Mouse (Mus musculus): Measurements from ENCODE around the gene Togaram2. TPM values are rescaled to one million over a fixed set of nuclear protein-coding genes. Genes with fewer than 3 reads are reported as not detected.
"Not testable (repeated sequence)": the region's sequence is repeated elsewhere in the genome, so short reads cannot be mapped to it uniquely, and the experiment has no call there.

The Togaram2 gene
- polyA plus RNA-seq, 1 experiment, result 0.51 TPM

DNA sequence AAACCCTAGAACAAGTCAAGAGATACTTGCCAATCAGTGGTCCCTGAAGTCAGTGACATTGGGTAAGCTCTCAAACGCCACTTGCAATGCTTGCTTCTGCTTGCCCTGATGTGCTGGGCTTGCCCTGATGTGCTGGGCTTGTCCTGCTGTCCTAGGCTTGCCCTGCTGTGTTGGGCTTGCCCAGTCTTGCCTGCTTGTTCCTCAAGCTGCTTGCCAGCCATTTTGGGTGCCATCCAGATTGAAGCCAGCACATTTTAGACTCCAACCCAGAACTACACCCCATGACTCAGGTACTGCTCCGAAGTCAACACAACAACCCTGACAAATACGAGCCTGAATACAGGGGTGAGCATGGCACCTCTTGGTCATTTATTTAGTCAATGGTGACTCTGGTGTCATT, 69.1 kb downstream of the Togaram2 start:
- no peak for DNase-seq
- Histone ChIP-seq H3K4me1 (replicated peaks; ENCODE audit: control insufficient read depth, insufficient read depth, low read length) (no peaks in the 10 kb centered on the region), H3K4me3 (ENCODE audit: control insufficient read depth, insufficient read depth, low read length) (no peak overlapping the region), H3K27ac (ENCODE audit: control insufficient read depth, insufficient read depth, low read length) (no peak overlapping the region), H3K36me3 (ENCODE audit: control insufficient read depth, insufficient read depth, low read length) (no peaks in the 10 kb centered on the region), H3K27me3 (ENCODE audit: control insufficient read depth, insufficient read depth, low read length) (no peaks in the 10 kb centered on the region)
- 84% methylated on average over 3 of the region's 3 CpGs for WGBS
- TF ChIP-seq CTCF (IDR thresholded peaks at IDR 0.05; ENCODE audit: borderline replicate concordance, control insufficient read depth, extremely low read depth, insufficient read depth, low read length, poor library complexity) (no peak), POLR2A (IDR thresholded peaks at IDR 0.05; ENCODE audit: control insufficient read depth, extremely low read depth, insufficient read depth, low read length, poor library complexity) (no peak)

DNA sequence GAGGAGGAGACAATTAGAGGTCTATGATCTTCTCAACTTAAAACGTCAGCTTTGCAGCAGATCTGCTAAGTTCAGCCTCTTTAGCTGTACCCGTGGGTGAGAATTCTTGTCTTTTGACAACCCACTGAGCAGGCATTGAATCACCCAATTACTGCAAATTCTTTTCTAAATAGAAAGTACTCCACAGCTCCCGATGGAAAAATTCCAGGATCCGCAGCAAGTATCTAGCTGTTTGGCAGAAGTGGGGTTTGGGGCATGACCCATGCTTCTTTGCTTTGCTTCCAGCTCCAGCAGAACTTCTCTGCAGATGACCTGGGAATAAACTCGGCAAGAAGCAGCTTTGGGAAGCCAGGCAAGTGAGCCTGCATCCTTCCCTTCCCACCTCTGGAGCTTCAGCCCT, 69.9 kb downstream of the Togaram2 start:
- H3K36me3 ChIP-seq (ENCODE audit: control insufficient read depth, insufficient read depth, low read length), result no peaks in the 10 kb centered on the region
- H3K27ac ChIP-seq (ENCODE audit: control insufficient read depth, insufficient read depth, low read length), result no peak overlapping the region
- H3K4me1 ChIP-seq (replicated peaks; ENCODE audit: control insufficient read depth, insufficient read depth, low read length), result no peaks in the 10 kb centered on the region
- no peak for DNase-seq
- no peak for TF ChIP-seq POLR2A (IDR thresholded peaks at IDR 0.05; ENCODE audit: control insufficient read depth, extremely low read depth, insufficient read depth, low read length, poor library complexity)
- TF ChIP-seq CTCF (IDR thresholded peaks at IDR 0.05; ENCODE audit: borderline replicate concordance, control insufficient read depth, extremely low read depth, insufficient read depth, low read length, poor library complexity), result no peak
- no peak overlapping the region for H3K4me3 ChIP-seq (ENCODE audit: control insufficient read depth, insufficient read depth, low read length)
- no peaks in the 10 kb centered on the region for H3K27me3 ChIP-seq (ENCODE audit: control insufficient read depth, insufficient read depth, low read length)
- 80% methylated on average over 5 of the region's 5 CpGs for WGBS

DNA sequence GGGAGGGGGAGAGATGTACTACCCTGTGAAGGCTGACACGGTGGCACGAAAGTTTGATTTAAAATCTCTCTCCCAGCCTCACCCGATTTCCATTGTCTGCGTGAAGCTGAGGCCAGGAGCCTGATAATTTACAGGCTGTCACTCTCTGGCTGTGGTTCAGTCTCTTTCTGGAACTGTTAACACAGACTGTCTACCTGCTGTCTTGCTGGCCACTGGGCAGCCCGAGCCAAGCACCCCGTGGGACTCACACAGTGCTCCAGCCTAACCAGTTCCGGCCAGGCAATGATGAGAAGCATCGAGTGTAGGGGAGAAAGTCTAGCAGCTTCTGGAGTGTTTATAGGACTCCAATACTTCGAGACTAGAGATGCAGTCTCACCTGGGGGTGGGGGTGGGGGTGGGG, 73.1 kb downstream of the Togaram2 start:
- TF ChIP-seq POLR2A (IDR thresholded peaks at IDR 0.05; ENCODE audit: control insufficient read depth, extremely low read depth, insufficient read depth, low read length, poor library complexity) (no peak), CTCF (IDR thresholded peaks at IDR 0.05; ENCODE audit: borderline replicate concordance, control insufficient read depth, extremely low read depth, insufficient read depth, low read length, poor library complexity) (no peak)
- Histone ChIP-seq H3K27me3 (ENCODE audit: control insufficient read depth, insufficient read depth, low read length) (no peaks in the 10 kb centered on the region), H3K27ac (ENCODE audit: control insufficient read depth, insufficient read depth, low read length) (no peak overlapping the region), H3K4me3 (ENCODE audit: control insufficient read depth, insufficient read depth, low read length) (no peak overlapping the region), H3K36me3 (ENCODE audit: control insufficient read depth, insufficient read depth, low read length) (no peaks in the 10 kb centered on the region), H3K4me1 (replicated peaks; ENCODE audit: control insufficient read depth, insufficient read depth, low read length) (no peaks in the 10 kb centered on the region)
- DNase-seq, result no peak
- 77% methylated on average over 9 of the region's 9 CpGs for WGBS

DNA sequence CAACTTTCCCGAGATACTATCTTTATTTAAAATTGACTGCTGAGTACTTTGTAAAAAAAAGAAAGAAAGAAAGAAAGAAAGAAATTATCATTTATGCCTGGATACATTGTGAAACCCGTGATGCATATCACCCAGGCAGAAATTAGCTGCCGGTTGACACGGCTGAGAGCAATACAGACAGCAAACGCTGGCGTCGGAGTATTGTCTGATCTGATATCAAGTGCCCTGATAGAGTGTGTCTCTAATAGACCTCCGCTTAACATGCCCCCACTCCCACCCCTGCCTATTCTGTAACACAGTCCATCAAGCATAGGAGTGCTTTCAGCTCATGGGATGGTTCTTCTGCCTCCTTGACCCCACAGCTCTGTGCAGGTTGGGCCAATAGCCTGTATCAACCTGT, 74.5 kb downstream of the Togaram2 start:
- no peak for DNase-seq
- WGBS, result 93% methylated on average over 8 of the region's 8 CpGs
- no peak for TF ChIP-seq POLR2A (IDR thresholded peaks at IDR 0.05; ENCODE audit: control insufficient read depth, extremely low read depth, insufficient read depth, low read length, poor library complexity)
- TF ChIP-seq CTCF (IDR thresholded peaks at IDR 0.05; ENCODE audit: borderline replicate concordance, control insufficient read depth, extremely low read depth, insufficient read depth, low read length, poor library complexity), result no peak
- Histone ChIP-seq H3K4me3 (ENCODE audit: control insufficient read depth, insufficient read depth, low read length) (no peak overlapping the region), H3K36me3 (ENCODE audit: control insufficient read depth, insufficient read depth, low read length) (no peaks in the 10 kb centered on the region), H3K27ac (ENCODE audit: control insufficient read depth, insufficient read depth, low read length) (no peak overlapping the region; the same call in 1 of the 2 replicates), H3K27me3 (ENCODE audit: control insufficient read depth, insufficient read depth, low read length) (no peaks in the 10 kb centered on the region), H3K4me1 (replicated peaks; ENCODE audit: control insufficient read depth, insufficient read depth, low read length) (no peaks in the 10 kb centered on the region)

DNA sequence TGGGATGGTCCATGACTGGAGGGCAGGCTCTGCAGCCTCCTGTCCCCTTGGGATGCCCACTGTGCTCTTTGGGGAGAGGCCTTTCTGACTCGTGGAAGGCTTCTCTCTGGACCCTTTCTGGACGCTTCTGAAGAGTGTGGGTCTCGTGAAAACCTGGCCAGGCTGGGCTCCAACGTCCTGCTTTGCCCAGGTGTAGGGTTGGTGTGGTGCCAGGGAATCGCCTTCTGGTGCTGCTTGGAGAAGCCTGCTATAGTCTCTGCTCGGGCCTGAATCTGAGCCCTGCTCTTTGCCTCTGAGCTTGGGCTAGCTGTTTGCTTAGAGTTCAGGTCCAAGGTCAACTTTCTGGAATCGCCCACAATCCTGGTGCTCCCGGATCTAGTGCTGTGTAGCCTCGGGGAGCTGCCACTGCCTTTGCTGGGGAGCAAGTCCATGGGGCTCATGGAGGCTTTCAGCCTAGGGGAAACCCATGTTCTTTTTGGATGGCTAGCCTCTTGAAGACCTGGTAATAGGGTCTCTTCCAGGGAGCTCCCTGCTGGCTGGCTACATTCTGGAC, 76.6 kb downstream of the Togaram2 start:
- Histone ChIP-seq H3K27me3 (ENCODE audit: control insufficient read depth, insufficient read depth, low read length) (no peaks in the 10 kb centered on the region), H3K4me3 (ENCODE audit: control insufficient read depth, insufficient read depth, low read length) (no peak overlapping the region), H3K4me1 (replicated peaks; ENCODE audit: control insufficient read depth, insufficient read depth, low read length) (no peaks in the 10 kb centered on the region), H3K27ac (ENCODE audit: control insufficient read depth, insufficient read depth, low read length) (no peak overlapping the region), H3K36me3 (ENCODE audit: control insufficient read depth, insufficient read depth, low read length) (no peaks in the 10 kb centered on the region)
- no peak for DNase-seq
- TF ChIP-seq CTCF (IDR thresholded peaks at IDR 0.05; ENCODE audit: borderline replicate concordance, control insufficient read depth, extremely low read depth, insufficient read depth, low read length, poor library complexity) (no peak), POLR2A (IDR thresholded peaks at IDR 0.05; ENCODE audit: control insufficient read depth, extremely low read depth, insufficient read depth, low read length, poor library complexity) (no peak)
- WGBS, result 90% methylated on average over 9 of the region's 9 CpGs

DNA sequence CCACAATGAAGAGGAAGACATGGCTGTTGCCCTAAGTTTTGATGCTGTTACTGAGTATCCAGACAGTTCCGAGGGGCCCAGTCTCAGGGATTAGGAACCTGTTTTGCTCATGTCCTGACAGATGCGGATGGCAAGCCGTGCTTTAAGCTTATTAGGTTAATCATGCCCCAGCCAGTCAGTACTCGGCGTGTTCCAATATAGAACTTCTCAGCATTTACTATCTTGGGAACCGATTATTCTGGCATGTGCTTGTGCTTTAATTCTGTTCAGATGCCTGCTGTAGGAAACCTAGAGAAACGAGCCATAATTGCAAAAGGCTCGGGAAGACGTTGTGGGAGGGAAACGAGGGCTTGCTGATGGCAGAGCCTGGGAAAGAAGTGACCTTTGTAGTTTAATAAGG, 79.8 kb downstream of the Togaram2 start, which contains the start of gene Pcare:
Gene Pcare (minus strand): TSS at position 64 of the 400 bp plus-strand sequence.
- WGBS, result 88% methylated on average over 10 of the region's 10 CpGs
- Histone ChIP-seq H3K4me3 (ENCODE audit: control insufficient read depth, insufficient read depth, low read length) (no peak within 1 kb of the TSS), H3K27me3 (ENCODE audit: control insufficient read depth, insufficient read depth, low read length) (no peaks in the 10 kb centered on the region), H3K36me3 (ENCODE audit: control insufficient read depth, insufficient read depth, low read length) (no peaks in the 10 kb centered on the region), H3K27ac (ENCODE audit: control insufficient read depth, insufficient read depth, low read length) (no peak within 1 kb of the TSS), H3K4me1 (replicated peaks; ENCODE audit: control insufficient read depth, insufficient read depth, low read length) (no peaks in the 10 kb centered on the region)
- no peak for DNase-seq
- TF ChIP-seq POLR2A (IDR thresholded peaks at IDR 0.05; ENCODE audit: control insufficient read depth, extremely low read depth, insufficient read depth, low read length, poor library complexity) (no peak), CTCF (IDR thresholded peaks at IDR 0.05; ENCODE audit: borderline replicate concordance, control insufficient read depth, extremely low read depth, insufficient read depth, low read length, poor library complexity) (no peak)

DNA sequence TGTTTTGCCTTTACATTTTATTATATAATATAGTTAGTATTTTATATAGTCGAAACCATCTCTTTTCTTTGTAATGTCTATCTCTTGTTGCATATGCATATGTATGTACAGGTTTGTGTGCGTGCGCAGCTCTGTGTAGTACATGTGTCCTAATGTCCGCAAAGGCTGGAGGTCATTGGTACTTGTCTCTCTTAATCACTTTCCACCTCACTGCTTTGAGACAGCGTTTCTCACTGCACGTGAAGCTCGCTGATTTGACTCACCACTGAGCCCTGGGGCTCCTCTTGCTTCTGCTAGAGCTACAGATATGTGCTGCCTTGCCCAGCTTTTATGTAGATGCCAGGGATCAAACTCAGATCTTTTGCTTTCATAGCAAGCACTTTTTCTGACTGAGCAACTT, 87.5 kb downstream of the Togaram2 start:
- TF ChIP-seq POLR2A (IDR thresholded peaks at IDR 0.05; ENCODE audit: control insufficient read depth, extremely low read depth, insufficient read depth, low read length, poor library complexity) (no peak), CTCF (IDR thresholded peaks at IDR 0.05; ENCODE audit: borderline replicate concordance, control insufficient read depth, extremely low read depth, insufficient read depth, low read length, poor library complexity) (no peak)
- no peak overlapping the region for H3K4me3 ChIP-seq (ENCODE audit: control insufficient read depth, insufficient read depth, low read length)
- 92% methylated on average over 7 of the region's 7 CpGs for whole genome bisulfite sequencing
- H3K4me1 ChIP-seq (replicated peaks; ENCODE audit: control insufficient read depth, insufficient read depth, low read length), result no peaks in the 10 kb centered on the region
- no peaks in the 10 kb centered on the region for H3K27me3 ChIP-seq (ENCODE audit: control insufficient read depth, insufficient read depth, low read length)
- DNase-seq, result no peak
- H3K27ac ChIP-seq (ENCODE audit: control insufficient read depth, insufficient read depth, low read length), result no peak overlapping the region
- no peaks in the 10 kb centered on the region for H3K36me3 ChIP-seq (ENCODE audit: control insufficient read depth, insufficient read depth, low read length)

DNA sequence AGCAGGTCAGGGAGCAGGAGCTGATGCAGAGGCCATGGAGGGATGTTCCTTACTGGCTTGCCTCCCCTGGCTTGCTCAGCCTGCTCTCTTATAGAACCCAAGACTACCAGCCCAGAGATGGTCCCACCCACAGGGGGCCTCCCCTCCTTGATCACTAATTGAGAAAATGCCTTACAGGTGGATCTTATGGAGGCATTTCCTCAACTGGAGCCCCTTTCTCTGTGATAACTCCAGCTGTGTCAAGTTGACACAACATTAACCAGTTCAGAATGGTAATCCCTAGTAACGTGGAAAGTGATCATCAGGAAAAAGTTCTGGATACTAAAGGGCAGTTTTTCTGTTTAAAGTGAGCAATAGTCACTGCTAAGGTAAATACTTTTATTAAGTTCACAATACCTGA, 95.1 kb downstream of the Togaram2 start, which contains the start of gene Clip4:
Gene Clip4 (plus strand): TSS at position 301 of the 400 bp plus-strand sequence.
- WGBS, result 87% methylated on average over 1 of the region's 1 CpGs
- not testable (repeated sequence) for H3K27ac ChIP-seq (ENCODE audit: control insufficient read depth, insufficient read depth, low read length); H3K4me1 ChIP-seq (replicated peaks; ENCODE audit: control insufficient read depth, insufficient read depth, low read length); DNase-seq; H3K4me3 ChIP-seq (ENCODE audit: control insufficient read depth, insufficient read depth, low read length); H3K27me3 ChIP-seq (ENCODE audit: control insufficient read depth, insufficient read depth, low read length); H3K36me3 ChIP-seq (ENCODE audit: control insufficient read depth, insufficient read depth, low read length)
